Mouse (Mus musculus): ENCODE results near the gene Tgm1. TPM values are rescaled to one million over a fixed set of nuclear protein-coding genes. Genes with fewer than 3 reads are reported as not detected.

Tgm1 gene
- polyA plus RNA-seq, 1 experiment from 2014 or later = 5.9 TPM

- no peak overlapping the region for H3K4me2 ChIP-seq (ENCODE audit: low read length)
- H3K27me3 ChIP-seq (ENCODE audit: insufficient read depth, low read length) = no peaks in the 10 kb centered on the region
- WGBS = 64% methylated on average over 8 of the region's 8 CpGs
- no peaks in the 10 kb centered on the region for H3K4me1 ChIP-seq (replicated peaks; ENCODE audit: insufficient read depth, low read length)
- no peak for TF ChIP-seq CTCF (IDR thresholded peaks at IDR 0.05; ENCODE audit: low read depth)
- ATAC-seq (replicated peaks; ENCODE audit: low FRiP score, low read depth) (no peak), DNase-seq (ENCODE audit: low spot score) (no peak)
- H3K36me3 ChIP-seq (ENCODE audit: insufficient read depth, low read length) = no peaks in the 10 kb centered on the region
- no peaks in the 10 kb centered on the region for H3K9me3 ChIP-seq (replicated peaks; ENCODE audit: low read length)
- H3K9ac ChIP-seq (ENCODE audit: low read depth, low read length) = no peak overlapping the region
- H3K4me3 ChIP-seq (replicated peaks; ENCODE audit: low read depth, low read length) = no peak overlapping the region
- H3K27ac ChIP-seq = no peak overlapping the region
Observed at GRCm38 (mm10) chr14:55727889-55728685, 14.4 kb upstream of the Tgm1 start.

GRCm38 (mm10) chr14:55726261-55726660, 12.5 kb upstream of the Tgm1 start:
- Histone ChIP-seq H3K36me3 (ENCODE audit: insufficient read depth, low read length) (no peaks in the 10 kb centered on the region), H3K4me1 (replicated peaks; ENCODE audit: insufficient read depth, low read length) (no peaks in the 10 kb centered on the region), H3K27me3 (ENCODE audit: insufficient read depth, low read length) (no peaks in the 10 kb centered on the region), H3K9ac (ENCODE audit: low read depth, low read length) (no peak overlapping the region), H3K27ac (no peak overlapping the region), H3K4me2 (ENCODE audit: low read length) (no peak overlapping the region), H3K4me3 (replicated peaks; ENCODE audit: low read depth, low read length) (no peak overlapping the region), H3K9me3 (replicated peaks; ENCODE audit: low read length) (no peaks in the 10 kb centered on the region)
- no peak for ATAC-seq (replicated peaks; ENCODE audit: low FRiP score, low read depth)
- DNase-seq (ENCODE audit: low spot score) = no peak
- no peak for TF ChIP-seq CTCF (IDR thresholded peaks at IDR 0.05; ENCODE audit: low read depth)

GRCm38 (mm10) chr14:55724411-55724871, 10.7 kb upstream of the Tgm1 start:
- no peak for DNase-seq (ENCODE audit: low spot score)
- TF ChIP-seq CTCF (IDR thresholded peaks at IDR 0.05; ENCODE audit: low read depth) = no peak
- 46% methylated on average over 8 of the region's 8 CpGs for WGBS

GRCm38 (mm10) chr14:55723433-55723832, 9.7 kb upstream of the Tgm1 start:
- no peak for DNase-seq (ENCODE audit: low spot score)
- H3K4me3 ChIP-seq (replicated peaks; ENCODE audit: low read depth, low read length) = no peak overlapping the region
- peaks cover 5% of the 10 kb centered on the region; the same call in 1 of the 2 replicates for H3K36me3 ChIP-seq (ENCODE audit: insufficient read depth, low read length)
- TF ChIP-seq CTCF (IDR thresholded peaks at IDR 0.05; ENCODE audit: low read depth) = no peak
- no peak overlapping the region for H3K4me2 ChIP-seq (ENCODE audit: low read length)
- no peak overlapping the region for H3K9ac ChIP-seq (ENCODE audit: low read depth, low read length)
- no peak for ATAC-seq (replicated peaks; ENCODE audit: low FRiP score, low read depth)
- no peaks in the 10 kb centered on the region for H3K9me3 ChIP-seq (replicated peaks; ENCODE audit: low read length)
- no peaks in the 10 kb centered on the region for H3K4me1 ChIP-seq (replicated peaks; ENCODE audit: insufficient read depth, low read length)
- H3K27ac ChIP-seq = no peak overlapping the region
- H3K27me3 ChIP-seq (ENCODE audit: insufficient read depth, low read length) = no peaks in the 10 kb centered on the region
- WGBS = over 99% methylated on average over 7 of the region's 7 CpGs

More at GRCm38 (mm10) chr14:55724411-55724871, 10.7 kb upstream of the Tgm1 start:
- Histone ChIP-seq H3K27ac (no peak overlapping the region), H3K9me3 (replicated peaks; ENCODE audit: low read length) (no peaks in the 10 kb centered on the region), H3K4me2 (ENCODE audit: low read length) (no peak overlapping the region), H3K9ac (ENCODE audit: low read depth, low read length) (no peak overlapping the region), H3K4me1 (replicated peaks; ENCODE audit: insufficient read depth, low read length) (no peaks in the 10 kb centered on the region), H3K4me3 (replicated peaks; ENCODE audit: low read depth, low read length) (no peak overlapping the region), H3K27me3 (ENCODE audit: insufficient read depth, low read length) (no peaks in the 10 kb centered on the region), H3K36me3 (ENCODE audit: insufficient read depth, low read length) (no peaks in the 10 kb centered on the region)
- ATAC-seq (replicated peaks; ENCODE audit: low FRiP score, low read depth) = no peak

GRCm38 (mm10) chr14:55722438-55722945, 8.8 kb upstream of the Tgm1 start:
- no peaks in the 10 kb centered on the region for H3K9me3 ChIP-seq (replicated peaks; ENCODE audit: low read length)
- no peak for TF ChIP-seq CTCF (IDR thresholded peaks at IDR 0.05; ENCODE audit: low read depth)
- H3K36me3 ChIP-seq (ENCODE audit: insufficient read depth, low read length) = peaks cover 13% of the 10 kb centered on the region; the same call in 1 of the 2 replicates
- H3K27ac ChIP-seq = no peak overlapping the region
- peak overlapping the region; percentile 62 for H3K4me2 ChIP-seq (ENCODE audit: low read length)
- 50% methylated on average over 8 of the region's 8 CpGs for WGBS
- H3K27me3 ChIP-seq (ENCODE audit: insufficient read depth, low read length) = no peaks in the 10 kb centered on the region
- H3K9ac ChIP-seq (ENCODE audit: low read depth, low read length) = peak overlapping the region; percentile 74; the same call in 1 of the 2 replicates
- ATAC-seq (replicated peaks; ENCODE audit: low FRiP score, low read depth) = peak; percentile 5; the same call in 1 of the 2 replicates
- no peaks in the 10 kb centered on the region for H3K4me1 ChIP-seq (replicated peaks; ENCODE audit: insufficient read depth, low read length)
- peak overlapping the region; percentile 84 for H3K4me3 ChIP-seq (replicated peaks; ENCODE audit: low read depth, low read length)
- DNase-seq (ENCODE audit: low spot score) = no peak

- H3K36me3 ChIP-seq (ENCODE audit: insufficient read depth, low read length) = peaks cover 18% of the 10 kb centered on the region; the same call in 1 of the 2 replicates
- H3K27ac ChIP-seq = peak within 1 kb of the TSS; percentile 91
- ATAC-seq (replicated peaks; ENCODE audit: low FRiP score, low read depth) (peak; percentile 94), DNase-seq (ENCODE audit: low spot score) (peak; percentile 94)
- H3K4me3 ChIP-seq (replicated peaks; ENCODE audit: low read depth, low read length) = peak within 1 kb of the TSS; percentile 84
- no peaks in the 10 kb centered on the region for H3K9me3 ChIP-seq (replicated peaks; ENCODE audit: low read length)
- H3K4me2 ChIP-seq (ENCODE audit: low read length) = peak within 1 kb of the TSS; percentile 62
- H3K4me1 ChIP-seq (replicated peaks; ENCODE audit: insufficient read depth, low read length) = no peaks in the 10 kb centered on the region
- WGBS = under 1% methylated on average over 49 of the region's 50 CpGs
- no peaks in the 10 kb centered on the region for H3K27me3 ChIP-seq (ENCODE audit: insufficient read depth, low read length)
- peak within 1 kb of the TSS; percentile 74 for H3K9ac ChIP-seq (ENCODE audit: low read depth, low read length)
- TF ChIP-seq CTCF (IDR thresholded peaks at IDR 0.05; ENCODE audit: low read depth) = peak; percentile 96
Observed at GRCm38 (mm10) chr14:55721700-55722437, 8.1 kb upstream of the Tgm1 start, which contains the start of gene Rabggta. TSS of gene Rabggta (minus strand) at chr14:55722263.

Measured in kidney, postnatal 0 days (tissue).